Mouse (Mus musculus): ENCODE data around the gene Senp3. TPM values are rescaled to one million over a fixed set of nuclear protein-coding genes. Genes with fewer than 3 reads are reported as not detected.

Senp3 gene
- polyA plus RNA-seq, 1 experiment = 221 TPM

- TF ChIP-seq POLR2A (IDR thresholded peaks at IDR 0.05; ENCODE audit: insufficient read depth, low read length) (no peak), EP300 (IDR thresholded peaks at IDR 0.05; ENCODE audit: insufficient read depth, low read depth, low read length) (no peak), CTCF (IDR thresholded peaks at IDR 0.05; ENCODE audit: low read depth, low read length) (no peak)
These were observed 11.0 kb upstream of the Senp3 start for GRCm38 (mm10) chr11:69692863-69693262.

GRCm38 (mm10) chr11:69692196-69692811, 10.4 kb upstream of the Senp3 start:
- 0 out of 2 replicates have a peak overlapping the region, but pooled peaks have one; percentile 12 for H3K27ac ChIP-seq (ENCODE audit: insufficient read depth, low read length)
- peaks cover 3% of the 10 kb centered on the region for H3K4me1 ChIP-seq (ENCODE audit: control insufficient read depth, insufficient read depth, low read length)
- H3K4me3 ChIP-seq (ENCODE audit: low read depth, low read length) = no peak overlapping the region
- no peaks in the 10 kb centered on the region for H3K27me3 ChIP-seq (ENCODE audit: control insufficient read depth, insufficient read depth, low read length, poor library complexity, severe bottlenecking)
- TF ChIP-seq EP300 (IDR thresholded peaks at IDR 0.05; ENCODE audit: insufficient read depth, low read depth, low read length) (no peak), POLR2A (IDR thresholded peaks at IDR 0.05; ENCODE audit: insufficient read depth, low read length) (no peak), CTCF (IDR thresholded peaks at IDR 0.05; ENCODE audit: low read depth, low read length) (no peak)
- H3K9me3 ChIP-seq (replicated peaks; ENCODE audit: control insufficient read depth, insufficient read depth, low read length, poor library complexity, severe bottlenecking) = no peaks in the 10 kb centered on the region
- no peak overlapping the region for H3K9ac ChIP-seq (ENCODE audit: low read depth, poor library complexity, severe bottlenecking)
- no peaks in the 10 kb centered on the region for H3K36me3 ChIP-seq (ENCODE audit: control insufficient read depth, insufficient read depth, low read length, poor library complexity, severe bottlenecking)

More at GRCm38 (mm10) chr11:69692863-69693262, 11.0 kb upstream of the Senp3 start:
- H3K36me3 ChIP-seq (ENCODE audit: control insufficient read depth, insufficient read depth, low read length, poor library complexity, severe bottlenecking) = no peaks in the 10 kb centered on the region
- H3K27me3 ChIP-seq (ENCODE audit: control insufficient read depth, insufficient read depth, low read length, poor library complexity, severe bottlenecking) = no peaks in the 10 kb centered on the region
- no peak overlapping the region for H3K9ac ChIP-seq (ENCODE audit: low read depth, poor library complexity, severe bottlenecking)
- H3K27ac ChIP-seq (ENCODE audit: insufficient read depth, low read length) = 0 out of 2 replicates have a peak overlapping the region, but pooled peaks have one; percentile 12
- no peaks in the 10 kb centered on the region for H3K9me3 ChIP-seq (replicated peaks; ENCODE audit: control insufficient read depth, insufficient read depth, low read length, poor library complexity, severe bottlenecking)
- no peak overlapping the region for H3K4me3 ChIP-seq (ENCODE audit: low read depth, low read length)
- H3K4me1 ChIP-seq (ENCODE audit: control insufficient read depth, insufficient read depth, low read length) = peaks cover 3% of the 10 kb centered on the region

- no peak overlapping the region for H3K4me3 ChIP-seq (ENCODE audit: low read depth, low read length)
- H3K27ac ChIP-seq (ENCODE audit: insufficient read depth, low read length) = peak overlapping the region; percentile 91
- no peaks in the 10 kb centered on the region for H3K9me3 ChIP-seq (replicated peaks; ENCODE audit: control insufficient read depth, insufficient read depth, low read length, poor library complexity, severe bottlenecking)
- no peaks in the 10 kb centered on the region for H3K27me3 ChIP-seq (ENCODE audit: control insufficient read depth, insufficient read depth, low read length, poor library complexity, severe bottlenecking)
- peaks cover 3% of the 10 kb centered on the region for H3K4me1 ChIP-seq (ENCODE audit: control insufficient read depth, insufficient read depth, low read length)
- TF ChIP-seq CTCF (IDR thresholded peaks at IDR 0.05; ENCODE audit: low read depth, low read length) = no peak
- peak; percentile 92 for TF ChIP-seq EP300 (IDR thresholded peaks at IDR 0.05; ENCODE audit: insufficient read depth, low read depth, low read length)
- TF ChIP-seq POLR2A (IDR thresholded peaks at IDR 0.05; ENCODE audit: insufficient read depth, low read length) = no peak
- no peaks in the 10 kb centered on the region for H3K36me3 ChIP-seq (ENCODE audit: control insufficient read depth, insufficient read depth, low read length, poor library complexity, severe bottlenecking)
- peak overlapping the region; percentile 7; the same call in 1 of the 2 replicates for H3K9ac ChIP-seq (ENCODE audit: low read depth, poor library complexity, severe bottlenecking)
These were observed 8.0 kb upstream of the Senp3 start for GRCm38 (mm10) chr11:69689891-69690290.

- Histone ChIP-seq H3K4me1 (ENCODE audit: control insufficient read depth, insufficient read depth, low read length) (no peaks in the 10 kb centered on the region), H3K9me3 (replicated peaks; ENCODE audit: control insufficient read depth, insufficient read depth, low read length, poor library complexity, severe bottlenecking) (no peaks in the 10 kb centered on the region), H3K36me3 (ENCODE audit: control insufficient read depth, insufficient read depth, low read length, poor library complexity, severe bottlenecking) (no peaks in the 10 kb centered on the region), H3K27ac (ENCODE audit: insufficient read depth, low read length) (peak overlapping the region; percentile 65), H3K9ac (ENCODE audit: low read depth, poor library complexity, severe bottlenecking) (peak overlapping the region; percentile 85), H3K4me3 (ENCODE audit: low read depth, low read length) (peak overlapping the region; percentile 31), H3K27me3 (ENCODE audit: control insufficient read depth, insufficient read depth, low read length, poor library complexity, severe bottlenecking) (no peaks in the 10 kb centered on the region)
- TF ChIP-seq EP300 (IDR thresholded peaks at IDR 0.05; ENCODE audit: insufficient read depth, low read depth, low read length) (no peak), CTCF (IDR thresholded peaks at IDR 0.05; ENCODE audit: low read depth, low read length) (no peak), POLR2A (IDR thresholded peaks at IDR 0.05; ENCODE audit: insufficient read depth, low read length) (no peak)
These were observed 5.2 kb upstream of the Senp3 start for GRCm38 (mm10) chr11:69687061-69687460.

GRCm38 (mm10) chr11:69686377-69686776, 4.5 kb upstream of the Senp3 start:
- H3K9ac ChIP-seq (ENCODE audit: low read depth, poor library complexity, severe bottlenecking) = peak overlapping the region; percentile 85
- no peaks in the 10 kb centered on the region for H3K9me3 ChIP-seq (replicated peaks; ENCODE audit: control insufficient read depth, insufficient read depth, low read length, poor library complexity, severe bottlenecking)
- peak overlapping the region; percentile 65 for H3K27ac ChIP-seq (ENCODE audit: insufficient read depth, low read length)

GRCm38 (mm10) chr11:69685526-69686148, 3.8 kb upstream of the Senp3 start, which contains the start of gene Tnfsf13:
TSS of gene Tnfsf13 (minus strand) at chr11:69685784.
- peak within 1 kb of the TSS; percentile 85 for H3K9ac ChIP-seq (ENCODE audit: low read depth, poor library complexity, severe bottlenecking)
- H3K27ac ChIP-seq (ENCODE audit: insufficient read depth, low read length) = peak within 1 kb of the TSS; percentile 65
- TF ChIP-seq EP300 (IDR thresholded peaks at IDR 0.05; ENCODE audit: insufficient read depth, low read depth, low read length) (no peak), CTCF (IDR thresholded peaks at IDR 0.05; ENCODE audit: low read depth, low read length) (no peak), POLR2A (IDR thresholded peaks at IDR 0.05; ENCODE audit: insufficient read depth, low read length) (no peak)
- H3K9me3 ChIP-seq (replicated peaks; ENCODE audit: control insufficient read depth, insufficient read depth, low read length, poor library complexity, severe bottlenecking) = no peaks in the 10 kb centered on the region
- H3K36me3 ChIP-seq (ENCODE audit: control insufficient read depth, insufficient read depth, low read length, poor library complexity, severe bottlenecking) = no peaks in the 10 kb centered on the region
- H3K4me1 ChIP-seq (ENCODE audit: control insufficient read depth, insufficient read depth, low read length) = no peaks in the 10 kb centered on the region
- peak within 1 kb of the TSS; percentile 68 for H3K4me3 ChIP-seq (ENCODE audit: low read depth, low read length)
- no peaks in the 10 kb centered on the region for H3K27me3 ChIP-seq (ENCODE audit: control insufficient read depth, insufficient read depth, low read length, poor library complexity, severe bottlenecking)

More at GRCm38 (mm10) chr11:69686377-69686776, 4.5 kb upstream of the Senp3 start:
- no peaks in the 10 kb centered on the region for H3K4me1 ChIP-seq (ENCODE audit: control insufficient read depth, insufficient read depth, low read length)
- TF ChIP-seq EP300 (IDR thresholded peaks at IDR 0.05; ENCODE audit: insufficient read depth, low read depth, low read length) (0 out of 2 replicates have a peak, but pooled peaks have one; percentile 25), CTCF (IDR thresholded peaks at IDR 0.05; ENCODE audit: low read depth, low read length) (no peak), POLR2A (IDR thresholded peaks at IDR 0.05; ENCODE audit: insufficient read depth, low read length) (peak; percentile 26)
- H3K36me3 ChIP-seq (ENCODE audit: control insufficient read depth, insufficient read depth, low read length, poor library complexity, severe bottlenecking) = no peaks in the 10 kb centered on the region
- peak overlapping the region; percentile 31 for H3K4me3 ChIP-seq (ENCODE audit: low read depth, low read length)
- H3K27me3 ChIP-seq (ENCODE audit: control insufficient read depth, insufficient read depth, low read length, poor library complexity, severe bottlenecking) = no peaks in the 10 kb centered on the region
